Mouse (Mus musculus): Measurements from ENCODE around the gene Atg101. TPM values are rescaled to one million over a fixed set of nuclear protein-coding genes. Genes with fewer than 3 reads are reported as not detected.

Gene Atg101
- total RNA-seq, 2 experiments from 2014 or later, result 24.7 to 25.5 TPM

- intact Hi-C loops (cut with DNase I), result loop anchor here (2.0 kb wide), 2 partner anchors 649 to 659 kb away; no protein-coding TSS in a partner anchor
- DNase-seq, result no peak
Measured at GRCm38 (mm10) chr15:101325991-101326534, 42.0 kb downstream of the Atg101 start.

DNA sequence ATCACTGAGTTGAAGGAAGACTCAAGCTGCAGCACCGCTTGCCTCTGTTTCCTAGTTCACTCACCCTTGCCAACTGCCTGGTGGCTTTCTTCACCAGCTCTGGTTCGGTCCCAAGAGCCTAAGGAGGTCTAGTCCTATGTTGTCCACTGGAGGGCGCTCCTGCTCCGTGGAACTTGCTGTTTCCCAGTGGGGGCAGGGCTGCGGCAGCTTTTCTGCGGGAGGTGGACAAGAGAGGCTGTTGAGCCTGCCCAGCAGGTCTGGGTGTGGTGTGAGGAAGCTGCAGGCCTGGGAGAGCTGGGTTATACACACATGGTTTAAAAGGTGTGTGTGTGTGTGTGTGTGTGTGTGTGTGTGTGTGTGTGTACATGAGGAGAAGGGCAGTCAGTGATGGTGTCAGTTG lies 43.2 kb downstream of the Atg101 start:
- intact Hi-C loops (cut with DNase I), result loop anchor here (2.0 kb wide), 2 partner anchors 648 to 658 kb away; no protein-coding TSS in a partner anchor

GRCm38 (mm10) chr15:101328876-101329563 lies 44.9 kb downstream of the Atg101 start:
- no peak for DNase-seq
- intact Hi-C loops (cut with DNase I), result no loop called here

More for the DNA sequence above, 43.2 kb downstream of the Atg101 start:
- DNase-seq, result peak; percentile 88 to 94

DNA sequence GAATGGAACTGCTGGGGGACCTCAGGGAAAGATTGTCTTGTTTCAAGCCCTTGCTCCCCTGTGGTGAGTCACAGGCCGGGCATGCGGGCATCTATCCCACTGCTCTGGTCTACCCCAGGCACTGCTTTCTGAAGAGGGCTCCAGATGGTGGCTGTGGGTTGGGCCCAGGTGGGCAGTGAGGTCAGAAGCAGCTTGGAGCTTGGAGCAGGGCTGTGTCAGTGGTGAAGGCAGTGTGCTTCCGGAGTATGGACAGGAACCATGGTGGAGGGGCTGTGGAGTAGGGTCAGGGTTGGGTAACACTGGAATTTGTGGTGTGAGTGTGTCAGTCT lies 45.5 kb downstream of the Atg101 start:
- intact Hi-C loops (cut with DNase I), result no loop called here
- DNase-seq, result no peak

DNA sequence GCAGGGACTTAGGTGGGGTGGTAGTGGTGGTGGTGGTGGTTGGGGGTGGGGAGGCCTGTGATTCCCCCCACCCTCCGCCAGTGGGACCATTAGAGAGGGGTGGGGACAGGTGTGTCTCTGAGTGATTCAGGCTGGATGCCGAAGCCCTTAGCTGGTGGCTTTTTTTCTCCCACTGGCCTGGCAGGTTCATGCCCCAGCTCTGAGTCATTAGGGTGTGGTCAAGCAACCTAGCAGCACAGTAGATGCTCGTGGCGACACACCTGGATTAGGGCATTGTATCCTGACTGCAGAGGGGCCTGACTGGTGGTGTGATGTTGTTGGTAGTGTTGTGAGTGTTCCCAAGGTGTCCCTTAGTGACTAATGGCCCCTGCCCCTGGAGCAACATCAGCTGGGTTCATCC lies 47.0 kb downstream of the Atg101 start:
- DNase-seq, result no peak
- intact Hi-C loops (cut with DNase I), result no loop called here

- no peak for DNase-seq
- intact Hi-C loops (cut with DNase I), result no loop called here
Measured at GRCm38 (mm10) chr15:101332370-101332769, 48.3 kb downstream of the Atg101 start.

DNA sequence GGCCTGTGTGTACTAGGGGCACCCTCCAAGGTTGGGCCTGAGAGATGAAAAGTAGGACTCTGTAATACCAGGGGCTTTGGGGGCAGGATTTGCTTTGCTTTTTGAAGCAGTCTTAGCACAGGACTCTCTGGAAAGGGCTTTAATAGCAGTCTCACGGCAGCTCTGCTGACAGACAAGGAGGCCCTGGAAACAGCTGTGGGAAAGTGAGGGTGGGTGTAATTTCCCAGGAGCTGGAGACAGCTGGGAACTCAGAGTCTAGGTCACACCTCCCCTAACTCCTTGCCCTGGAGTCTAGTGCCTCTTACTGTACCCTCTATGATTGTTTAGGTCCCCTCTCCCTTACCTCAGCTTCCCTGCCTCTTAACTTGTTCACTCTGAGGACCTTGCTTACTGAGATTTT lies 49.1 kb downstream of the Atg101 start:
- intact Hi-C loops (cut with DNase I), result no loop called here
- DNase-seq, result no peak

- intact Hi-C loops (cut with DNase I), result no loop called here
- no peak for DNase-seq
Measured at GRCm38 (mm10) chr15:101333648-101334047, 49.6 kb downstream of the Atg101 start.

DNA sequence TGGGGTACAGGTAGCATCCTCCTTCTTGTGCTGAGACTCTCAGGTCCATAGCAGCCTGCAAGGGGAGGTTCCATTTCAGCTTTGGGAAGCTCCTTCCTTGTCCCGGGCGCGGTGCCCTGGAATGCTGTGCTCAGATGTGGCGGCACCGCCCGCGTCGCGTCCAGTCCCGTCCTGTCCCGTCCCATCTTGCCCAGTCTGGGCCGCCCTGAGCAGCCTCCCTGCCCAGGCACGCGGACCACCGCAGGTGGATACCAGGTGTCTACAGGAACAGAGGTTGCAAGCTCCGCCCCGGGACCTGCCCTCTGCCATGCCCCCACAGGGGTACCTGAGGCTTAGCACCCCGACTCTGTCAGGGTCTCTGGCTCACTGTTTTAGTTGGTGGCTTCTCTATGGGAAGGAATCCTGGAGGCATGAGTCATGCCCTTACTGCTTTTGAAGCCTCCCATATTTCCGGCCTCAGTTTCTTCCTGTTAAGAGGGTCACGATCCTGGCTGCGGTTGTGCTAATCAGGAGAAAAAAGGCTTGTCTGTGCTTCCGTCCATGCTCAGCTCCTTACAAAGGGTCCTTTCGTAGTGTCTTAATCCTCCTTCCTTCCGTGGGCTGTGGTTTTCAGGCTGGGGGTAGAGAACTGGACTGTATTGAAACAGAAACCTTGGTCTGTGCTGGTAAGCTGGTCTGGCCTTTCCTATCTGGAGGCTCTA lies 52.6 kb downstream of the Atg101 start:
- intact Hi-C loops (cut with DNase I), result loop anchor here (5.0 kb wide), 1 partner anchor 731 kb away; no protein-coding TSS in a partner anchor
- DNase-seq, result peak in 1 of 2 experiments; percentile 44

DNA sequence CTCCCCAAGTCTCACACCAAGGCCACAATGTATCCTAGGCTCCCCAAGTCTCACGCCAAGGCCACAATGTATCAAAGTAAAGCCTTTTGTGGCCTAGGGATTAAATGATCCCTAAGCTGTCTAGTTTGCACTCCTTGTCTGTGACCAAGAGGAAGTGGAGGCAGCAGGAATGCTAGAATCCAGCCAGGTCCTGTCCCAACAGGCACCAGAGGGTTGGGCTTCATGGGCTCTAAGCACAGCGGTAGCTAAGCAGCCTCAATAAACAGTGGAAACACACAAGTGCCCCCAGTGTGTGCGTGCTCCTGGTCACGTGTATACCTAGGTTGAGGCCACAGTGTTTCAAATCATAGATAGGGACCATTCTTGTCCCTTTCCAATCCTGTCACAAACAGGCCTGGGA lies 54.3 kb downstream of the Atg101 start:
- intact Hi-C loops (cut with DNase I), result loop anchor here (2.0 to 5.0 kb wide), 3 partner anchors 180 to 729 kb away; no protein-coding TSS in a partner anchor
- DNase-seq, result no peak

- peak; percentile 88 to 92 for DNase-seq
- intact Hi-C loops (cut with DNase I), result loop anchor here (2.0 to 5.0 kb wide), 3 partner anchors 179 to 728 kb away; no protein-coding TSS in a partner anchor
Measured at GRCm38 (mm10) chr15:101339537-101339936, 55.5 kb downstream of the Atg101 start.

Other genes starting within 250 kb of the Atg101 start
- gene Gm47841, start 236.9 kb upstream of the Atg101 start, total RNA-seq (2021), result not detected
- gene Fignl2, start 205.7 kb upstream of the Atg101 start, total RNA-seq (2021), result 1 to 10 TPM; 2.3 to 2.8 TPM
- gene Ankrd33, start 168.5 kb upstream of the Atg101 start, total RNA-seq (2021), result not detected
- 10 to 100 TPM; 28.5 to 31.5 TPM for gene Acvrl1, start 155.8 kb upstream of the Atg101 start, total RNA-seq (2021)
- gene Acvr1b, start 110.2 kb upstream of the Atg101 start, total RNA-seq (2021), result 10 to 100 TPM; 14.5 to 14.7 TPM
- gene Grasp, start 60.1 kb upstream of the Atg101 start, total RNA-seq (2021), result 10 to 100 TPM; 12.9 to 14.0 TPM
- gene Nr4a1, start 30.0 kb upstream of the Atg101 start, total RNA-seq (2021), result 10 to 100 TPM; 14.0 to 63.1 TPM
- 1 to 10 TPM; 1.7 to 1.8 TPM for gene 6030408B16Rik, start 8.9 kb downstream of the Atg101 start, total RNA-seq (2021)
- gene Krt80, start 85.9 kb downstream of the Atg101 start, total RNA-seq (2021), result 1 to 10 TPM; 1.1 to 1.6 TPM
- gene Krt7, start 126.8 kb downstream of the Atg101 start, total RNA-seq (2021), result 1 to 10 TPM; 3.2 to 3.4 TPM
- not detected for gene Krt87, start 154.5 kb downstream of the Atg101 start, total RNA-seq (2021)
- not detected for gene Krt88, start 163.5 kb downstream of the Atg101 start, total RNA-seq (2021)
- gene Krt81, start 179.5 kb downstream of the Atg101 start, total RNA-seq (2021), result not detected
- not detected for gene Krt86, start 189.2 kb downstream of the Atg101 start, total RNA-seq (2021)
- gene Krt83, start 207.2 kb downstream of the Atg101 start, total RNA-seq (2021), result not detected
- not detected for gene Gm49425, start 233.0 kb downstream of the Atg101 start, total RNA-seq (2021)
- gene Krt84, start 248.5 kb downstream of the Atg101 start, total RNA-seq (2021), result under 1 TPM in 1 of 2 experiments, not detected in 1; 0.15 TPM

Data from heart, postnatal 14 days (tissue).